Mouse (Mus musculus) brain, embryonic 14.5 days (tissue): ENCODE data around the gene Cox7a1.

Source experiments
- CTCF ChIP-seq: fragments of 200-500 bp; IDR thresholded peaks from 2 replicates; pipeline ENCODE4 v1.5.1; 2012; ENCODE audit warnings: inconsistent platforms, mild to moderate bottlenecking, moderate library complexity, borderline replicate concordance; ENCODE audit not compliant: insufficient read depth, insufficient read length; ENCODE audit errors: extremely low read depth
- POLR2A ChIP-seq: fragments of 200-500 bp; IDR thresholded peaks from 2 replicates; pipeline ENCODE4 v1.6.1; 2012; ENCODE audit warnings: mild to moderate bottlenecking, inconsistent platforms, borderline replicate concordance; ENCODE audit not compliant: poor library complexity, insufficient read depth, insufficient read length, severe bottlenecking; ENCODE audit errors: extremely low read depth

DNA sequence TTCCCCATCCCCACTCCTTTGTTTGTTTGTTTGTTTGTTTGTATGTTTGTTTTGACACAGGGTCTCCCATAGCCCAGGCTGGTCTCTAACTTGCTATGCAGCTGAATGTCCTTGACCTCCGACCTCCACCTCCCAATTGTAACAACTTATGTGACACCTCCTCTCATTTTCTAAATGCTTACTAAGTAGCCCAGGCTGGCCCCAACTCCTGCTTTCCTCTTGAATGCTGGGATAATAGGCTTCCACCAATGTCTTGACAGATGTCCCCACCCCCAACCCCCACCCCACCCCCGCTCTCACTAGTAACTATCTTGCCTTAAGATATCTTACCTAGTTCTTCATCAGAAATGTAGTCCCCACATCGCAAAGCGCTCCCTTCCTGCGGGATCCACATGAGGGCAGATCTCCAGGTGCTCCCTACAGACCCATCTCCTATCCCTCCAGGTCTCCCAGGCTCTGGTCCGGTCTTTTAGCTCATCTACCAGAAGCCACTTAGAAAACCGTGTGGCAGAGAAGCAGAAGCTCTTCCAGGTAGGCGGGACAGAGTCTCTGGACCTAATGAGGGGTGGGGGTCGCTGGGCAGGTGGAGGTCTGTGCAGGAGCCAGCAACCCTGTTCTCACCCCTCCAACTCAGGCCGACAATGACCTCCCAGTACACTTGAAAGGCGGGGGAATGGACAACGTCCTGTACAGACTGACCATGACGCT, 851 bp downstream of the Cox7a1 start:
- TF ChIP-seq CTCF: no peak
- no peak for TF ChIP-seq POLR2A
